Mouse (Mus musculus) neural tube, embryonic 15.5 days (tissue): Measurements from ENCODE around the gene Ly6g6f. TPM values are rescaled to one million over a fixed set of nuclear protein-coding genes. Genes with fewer than 3 reads are reported as not detected.

Source experiments
- ATAC-seq: fragments of 200-750 bp; cut with Nextera tagmentation; 2 replicates; pipeline ENCODE4 v1.8.0; 2017; ENCODE audit warnings: mild to moderate bottlenecking, moderate TSS enrichment, moderate library complexity; ENCODE audit not compliant: low FRiP score
- H3K27ac ChIP-seq: fragments of 300-500 bp; sonication (generic); replicated peaks from 2 replicates; pipeline ENCODE4 v1.5.1; 2015; ENCODE audit warnings: mild to moderate bottlenecking, inconsistent platforms
- H3K27me3 ChIP-seq: fragments of 300-500 bp; sonication (generic); replicated peaks from 2 replicates; pipeline ENCODE4 v1.6.1; 2015; ENCODE audit warnings: inconsistent platforms
- H3K36me3 ChIP-seq: fragments of 300-500 bp; sonication (generic); 2 replicates; pipeline ENCODE4 v1.6.1; 2015; ENCODE audit warnings: inconsistent platforms
- H3K4me1 ChIP-seq: fragments of 300-500 bp; sonication (generic); 2 replicates; pipeline ENCODE4 v1.6.1; 2015; ENCODE audit warnings: inconsistent platforms
- H3K4me2 ChIP-seq: fragments of 300-500 bp; sonication (generic); 2 replicates; pipeline ENCODE4 v1.6.1; 2015; ENCODE audit warnings: inconsistent platforms, mild to moderate bottlenecking, moderate library complexity
- H3K4me3 ChIP-seq: fragments of 300-500 bp; sonication (generic); replicated peaks from 2 replicates; pipeline ENCODE4 v1.5.1; 2015; ENCODE audit warnings: mild to moderate bottlenecking, inconsistent platforms
- H3K9ac ChIP-seq: fragments of 300-500 bp; sonication (generic); replicated peaks from 2 replicates; pipeline ENCODE4 v1.6.1; 2015; ENCODE audit warnings: mild to moderate bottlenecking, inconsistent platforms
- H3K9me3 ChIP-seq: fragments of 300-500 bp; sonication (generic); replicated peaks from 2 replicates; pipeline ENCODE4 v1.6.1; 2016; ENCODE audit warnings: inconsistent platforms
- WGBS: fragments of 180-500 bp; shearing (Covaris S2); methylation state at CpG from one replicate; pipeline ENCODE4 v1.1.7; 2015; ENCODE audit warnings: mixed read lengths; 5-methylcytosine and 5-hydroxymethylcytosine counted together
- polyA plus RNA-seq: library from polyadenylated mRNA; unstranded; fragments of >200 nt; fragmentation: Nextera tagmentation; extraction: Ambion mirVana; gene quantifications from 2 replicates; pipeline ENCODE4 v1.2.1, GENCODE M21; 2015

Gene Ly6g6f
- polyA plus RNA-seq, 1 experiment from 2014 or later, result not detected

GRCm38 (mm10) chr17:35031880-35032279, 53.5 kb downstream of the Ly6g6f start:
- no peak overlapping the region for H3K4me3 ChIP-seq
- ATAC-seq, result no peak

GRCm38 (mm10) chr17:35031272-35031671, 54.1 kb downstream of the Ly6g6f start:
- no peak overlapping the region for H3K4me2 ChIP-seq
- no peak for ATAC-seq
- no peak overlapping the region for H3K9ac ChIP-seq
- H3K4me3 ChIP-seq, result no peak overlapping the region
- no peaks in the 10 kb centered on the region for H3K36me3 ChIP-seq
- H3K27ac ChIP-seq, result no peak overlapping the region
- no peaks in the 10 kb centered on the region for H3K9me3 ChIP-seq
- H3K27me3 ChIP-seq, result no peaks in the 10 kb centered on the region
- WGBS, result 91% methylated on average over 11 of the region's 11 CpGs
- H3K4me1 ChIP-seq, result peaks cover 16% of the 10 kb centered on the region

More at GRCm38 (mm10) chr17:35031880-35032279, 53.5 kb downstream of the Ly6g6f start:
- Histone ChIP-seq H3K36me3 (no peaks in the 10 kb centered on the region), H3K4me2 (no peak overlapping the region), H3K27me3 (no peaks in the 10 kb centered on the region), H3K9ac (no peak overlapping the region), H3K9me3 (no peaks in the 10 kb centered on the region), H3K4me1 (peaks cover 15% of the 10 kb centered on the region), H3K27ac (no peak overlapping the region)
- WGBS, result 89% methylated on average over 7 of the region's 7 CpGs

Other genes with a start within 250 kb of the Ly6g6f start
- 40.0 and 41.6 TPM in 2 replicates for gene Stk19, start 248.7 kb downstream of the Ly6g6f start, polyA plus RNA-seq
- gene Dxo, start 248.6 kb downstream of the Ly6g6f start, polyA plus RNA-seq, result 58.9 and 64.8 TPM in 2 replicates
- 56.6 and 57.4 TPM in 2 replicates for gene Skiv2l, start 235.4 kb downstream of the Ly6g6f start, polyA plus RNA-seq
- gene Nelfe, start 235.2 kb downstream of the Ly6g6f start, polyA plus RNA-seq, result 77.4 and 77.8 TPM in 2 replicates
- gene Cfb, start 223.1 kb downstream of the Ly6g6f start, polyA plus RNA-seq, result 2.4 and 5.9 TPM in 2 replicates
- 9.6 and 10.6 TPM in 2 replicates for gene Zbtb12, start 206.1 kb downstream of the Ly6g6f start, polyA plus RNA-seq
- not detected in 2 replicates for gene Gm20547, start 203.6 kb downstream of the Ly6g6f start, polyA plus RNA-seq
- gene C2, start 187.3 kb downstream of the Ly6g6f start, polyA plus RNA-seq, result 1.7 and 4.0 TPM in 2 replicates
- 80.4 and 81.2 TPM in 2 replicates for gene Ehmt2, start 187.1 kb downstream of the Ly6g6f start, polyA plus RNA-seq
- 4.1 TPM in 1 of 2 replicates, not detected in the other for gene Slc44a4, start 171.1 kb downstream of the Ly6g6f start, polyA plus RNA-seq
- gene Neu1, start 154.4 kb downstream of the Ly6g6f start, polyA plus RNA-seq, result 39.1 and 43.5 TPM in 2 replicates
- 0.54 and 0.84 TPM in 2 replicates for gene Hspa1b, start 126.4 kb downstream of the Ly6g6f start, polyA plus RNA-seq
- gene Gm20481, start 115.7 kb downstream of the Ly6g6f start, polyA plus RNA-seq, result not detected in 2 replicates
- gene Hspa1a, start 113.5 kb downstream of the Ly6g6f start, polyA plus RNA-seq, result 12.8 and 13.2 TPM in 2 replicates
- 1.4 and 1.5 TPM in 2 replicates for gene Hspa1l, start 112.9 kb downstream of the Ly6g6f start, polyA plus RNA-seq
- gene Lsm2, start 103.7 kb downstream of the Ly6g6f start, polyA plus RNA-seq, result 97.9 and 120 TPM in 2 replicates
- gene Vars, start 84.6 kb downstream of the Ly6g6f start, polyA plus RNA-seq, result 57.8 and 83.6 TPM in 2 replicates
- gene Vwa7, start 69.0 kb downstream of the Ly6g6f start, polyA plus RNA-seq, result 0.19 and 0.34 TPM in 2 replicates
- 1.8 and 6.2 TPM in 2 replicates for gene Sapcd1, start 57.6 kb downstream of the Ly6g6f start, polyA plus RNA-seq
- gene Msh5, start 38.9 kb downstream of the Ly6g6f start, polyA plus RNA-seq, result 2.0 and 3.3 TPM in 2 replicates
- gene Clic1, start 35.6 kb downstream of the Ly6g6f start, polyA plus RNA-seq, result 76.6 and 156 TPM in 2 replicates
- gene Ddah2, start 26.6 kb downstream of the Ly6g6f start, polyA plus RNA-seq, result 244 and 261 TPM in 2 replicates
- 0.19 TPM in 1 of 2 replicates, not detected in the other for gene Ly6g6c, start 20.2 kb downstream of the Ly6g6f start, polyA plus RNA-seq
- 0.17 and 0.24 TPM in 2 replicates for gene Mpig6b, start 19.4 kb downstream of the Ly6g6f start, polyA plus RNA-seq
- gene Ly6g6e, start 8.7 kb downstream of the Ly6g6f start, polyA plus RNA-seq, result 0.65 and 1.3 TPM in 2 replicates
- gene Ly6g6d, start 7.5 kb downstream of the Ly6g6f start, polyA plus RNA-seq, result 0.74 and 2.8 TPM in 2 replicates
- 110 TPM in 2 replicates for gene Abhd16a, start 3.7 kb upstream of the Ly6g6f start, polyA plus RNA-seq
- not detected in 2 replicates for gene Ly6g5c, start 22.7 kb upstream of the Ly6g6f start, polyA plus RNA-seq
- gene Ly6g5b, start 29.8 kb upstream of the Ly6g6f start, polyA plus RNA-seq, result 1.0 and 1.5 TPM in 2 replicates
- 22.4 and 22.8 TPM in 2 replicates for gene Gpank1, start 35.8 kb upstream of the Ly6g6f start, polyA plus RNA-seq
- gene Csnk2b, start 36.4 kb upstream of the Ly6g6f start, polyA plus RNA-seq, result 312 and 350 TPM in 2 replicates
- 9.5 and 10.6 TPM in 2 replicates for gene D17H6S53E, start 40.8 kb upstream of the Ly6g6f start, polyA plus RNA-seq
- 0.20 and 0.84 TPM in 2 replicates for gene Apom, start 46.4 kb upstream of the Ly6g6f start, polyA plus RNA-seq
- gene Bag6, start 49.6 kb upstream of the Ly6g6f start, polyA plus RNA-seq, result 54.7 and 62.7 TPM in 2 replicates
- gene Prrc2a, start 79.3 kb upstream of the Ly6g6f start, polyA plus RNA-seq, result 155 TPM in 2 replicates
- 12.1 and 12.3 TPM in 2 replicates for gene Aif1, start 90.5 kb upstream of the Ly6g6f start, polyA plus RNA-seq
- gene Lst1, start 102.8 kb upstream of the Ly6g6f start, polyA plus RNA-seq, result 8.3 and 12.1 TPM in 2 replicates
- 0.63 and 7.3 TPM in 2 replicates for gene Ltb, start 108.8 kb upstream of the Ly6g6f start, polyA plus RNA-seq
- 0.09 and 0.28 TPM in 2 replicates for gene Tnf, start 116.4 kb upstream of the Ly6g6f start, polyA plus RNA-seq
- 0.75 and 0.77 TPM in 2 replicates for gene Lta, start 119.7 kb upstream of the Ly6g6f start, polyA plus RNA-seq
- 0.40 TPM in 1 of 2 replicates, not detected in the other for gene Gm16181, start 135.2 kb upstream of the Ly6g6f start, polyA plus RNA-seq
- 116 and 126 TPM in 2 replicates for gene Atp6v1g2, start 148.1 kb upstream of the Ly6g6f start, polyA plus RNA-seq
- 11.2 and 12.1 TPM in 2 replicates for gene Nfkbil1, start 150.2 kb upstream of the Ly6g6f start, polyA plus RNA-seq
- gene Ddx39b, start 156.1 kb upstream of the Ly6g6f start, polyA plus RNA-seq, result 334 and 376 TPM in 2 replicates
- gene H2-D1, start 177.1 kb upstream of the Ly6g6f start, polyA plus RNA-seq, result 143 and 196 TPM in 2 replicates
- gene H2-Q1, start 234.8 kb upstream of the Ly6g6f start, polyA plus RNA-seq, result 0.09 and 0.14 TPM in 2 replicates